Mouse (Mus musculus): ENCODE data around the gene Slc39a1.

Slc39a1 gene

GRCm38 (mm10) chr3:90247960-90248745 is at the start of gene Slc39a1:
TSS of gene Slc39a1 (plus strand) at chr3:90248172.
- peak; percentile 78 for DNase-seq (ENCODE audit: low spot score)

- DNase-seq (ENCODE audit: low spot score): no peak
Measured at GRCm38 (mm10) chr3:90202884-90203283, 45.1 kb upstream of the Slc39a1 start.

- no peak for DNase-seq (ENCODE audit: low spot score)
Measured at GRCm38 (mm10) chr3:90203619-90204018, 44.4 kb upstream of the Slc39a1 start.

GRCm38 (mm10) chr3:90204582-90204981 is 43.4 kb upstream of the Slc39a1 start:
- DNase-seq (ENCODE audit: low spot score): no peak

GRCm38 (mm10) chr3:90208662-90209061 is 39.3 kb upstream of the Slc39a1 start:
- DNase-seq (ENCODE audit: low spot score): no peak

- no peak for DNase-seq (ENCODE audit: low spot score)
Measured at GRCm38 (mm10) chr3:90209908-90210566, 37.9 kb upstream of the Slc39a1 start.

- no peak for DNase-seq (ENCODE audit: low spot score)
Measured at GRCm38 (mm10) chr3:90211475-90212398, 36.2 kb upstream of the Slc39a1 start.

DNA sequence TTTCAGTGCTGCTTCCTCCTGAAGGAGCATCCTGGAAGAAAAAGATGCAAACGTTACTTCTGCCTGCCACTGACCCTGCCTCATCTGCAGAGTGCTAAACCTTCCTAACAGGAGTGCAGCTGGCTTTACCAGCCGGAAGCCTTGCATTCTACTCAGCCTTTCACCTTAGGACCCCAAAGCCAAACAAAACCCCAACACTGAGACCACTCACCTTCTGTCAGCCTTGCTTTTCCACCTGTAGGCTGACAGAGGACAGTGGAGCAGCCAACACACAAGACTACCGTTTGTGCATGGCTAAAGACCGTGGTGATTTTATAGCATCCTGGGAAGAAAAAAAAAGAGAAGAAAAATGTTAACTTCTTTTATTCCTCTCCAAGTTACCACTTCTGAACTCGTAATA is 35.2 kb upstream of the Slc39a1 start:
- DNase-seq (ENCODE audit: low spot score): no peak

GRCm38 (mm10) chr3:90213377-90213866 is 34.5 kb upstream of the Slc39a1 start, which contains the start of the genes Rps27 and Rab13:
TSS of gene Rps27 (minus strand) at chr3:90213651.
TSS of gene Rab13 (plus strand) at chr3:90213695.
- DNase-seq (ENCODE audit: low spot score): peak; percentile 77

GRCm38 (mm10) chr3:90213956-90214684 is 33.9 kb upstream of the Slc39a1 start:
- DNase-seq (ENCODE audit: low spot score): no peak

GRCm38 (mm10) chr3:90215825-90216380 is 32.1 kb upstream of the Slc39a1 start:
- no peak for DNase-seq (ENCODE audit: low spot score)

- no peak for DNase-seq (ENCODE audit: low spot score)
Measured at GRCm38 (mm10) chr3:90220088-90220487, 27.9 kb upstream of the Slc39a1 start.

DNA sequence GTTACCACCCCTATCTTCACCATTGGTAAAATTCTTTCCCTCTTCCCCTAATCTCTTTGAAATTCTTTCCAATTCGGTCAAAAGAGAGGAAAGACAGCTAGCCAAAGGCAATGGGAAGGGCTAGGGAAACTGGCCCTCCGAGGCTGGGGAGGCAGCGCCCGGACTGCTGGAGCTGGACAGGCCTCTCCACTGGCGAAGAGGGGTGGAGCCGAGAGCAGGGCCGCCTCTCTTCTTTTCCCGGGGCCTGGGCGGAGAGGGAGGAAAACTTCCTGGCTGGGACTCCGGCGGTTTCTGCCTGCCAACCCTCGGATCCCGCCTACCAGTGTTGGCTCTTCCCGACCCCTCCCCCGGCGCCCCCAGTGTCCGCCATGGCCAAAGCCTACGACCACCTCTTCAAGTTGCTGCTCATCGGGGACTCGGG is 27.4 kb upstream of the Slc39a1 start:
- peak; percentile 72 for DNase-seq (ENCODE audit: low spot score)

DNA sequence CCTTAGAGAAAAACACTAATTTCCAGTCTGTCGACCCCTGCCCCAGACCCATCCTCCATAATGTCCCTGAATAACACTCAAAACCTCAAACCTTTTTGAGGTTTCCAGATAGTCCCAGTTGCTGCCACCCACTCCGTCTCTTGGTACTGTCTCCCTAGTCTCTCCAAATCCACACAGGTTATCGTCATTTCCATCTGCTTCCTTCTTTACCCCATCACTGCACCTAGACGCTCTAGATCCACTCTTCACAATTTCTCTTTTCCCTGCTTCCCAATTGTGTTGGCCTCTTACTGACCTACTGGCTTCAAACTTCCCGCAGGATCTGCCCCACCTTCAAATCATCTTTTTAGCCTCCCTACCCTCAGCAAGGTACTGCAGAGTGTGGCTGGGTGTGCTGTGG is 26.8 kb upstream of the Slc39a1 start:
- DNase-seq (ENCODE audit: low spot score): no peak

DNA sequence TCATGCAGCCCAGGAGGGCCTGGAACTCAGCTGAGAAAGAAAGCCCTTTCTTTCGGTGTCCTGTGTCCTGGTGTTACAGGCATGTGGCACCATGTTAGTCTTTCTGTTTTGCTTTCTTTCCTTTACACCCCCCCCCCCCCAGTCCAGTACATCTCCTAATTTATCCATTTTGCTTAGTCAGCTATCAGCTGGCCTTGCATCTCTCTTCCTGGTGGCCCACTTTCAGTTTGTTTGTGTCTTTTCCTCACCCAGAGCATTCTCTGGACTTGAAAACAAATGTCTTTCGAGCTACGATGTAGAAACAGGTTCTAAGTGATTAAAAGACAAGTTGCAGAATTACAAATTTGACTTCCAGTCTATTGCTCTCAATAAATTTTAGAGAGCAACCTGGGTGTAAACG is 25.5 kb upstream of the Slc39a1 start:
- DNase-seq (ENCODE audit: low spot score): no peak

GRCm38 (mm10) chr3:90222941-90223340 is 25.0 kb upstream of the Slc39a1 start:
- no peak for DNase-seq (ENCODE audit: low spot score)

- no peak for DNase-seq (ENCODE audit: low spot score)
Measured at GRCm38 (mm10) chr3:90224331-90224730, 23.6 kb upstream of the Slc39a1 start.

DNA sequence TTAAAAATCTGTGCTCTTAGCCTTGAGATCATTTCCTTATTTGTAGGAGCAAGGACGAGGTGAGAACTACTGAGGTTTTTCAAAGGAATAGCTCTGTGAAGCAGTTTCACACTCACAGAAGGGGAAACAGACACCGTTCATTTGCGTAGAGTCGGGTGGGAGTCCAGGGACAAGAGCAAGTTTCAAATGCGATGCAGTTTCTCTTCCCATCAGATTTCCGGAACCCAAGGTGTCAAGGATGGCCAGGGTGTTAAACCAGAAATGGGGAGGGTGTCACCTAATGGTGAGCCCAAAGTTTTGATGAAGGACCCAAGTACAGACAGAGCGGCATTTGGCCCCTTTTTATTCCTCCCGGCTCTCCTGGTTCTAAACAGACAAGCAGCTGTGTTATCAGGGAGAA is 16.9 kb upstream of the Slc39a1 start:
- DNase-seq (ENCODE audit: low spot score): no peak

DNA sequence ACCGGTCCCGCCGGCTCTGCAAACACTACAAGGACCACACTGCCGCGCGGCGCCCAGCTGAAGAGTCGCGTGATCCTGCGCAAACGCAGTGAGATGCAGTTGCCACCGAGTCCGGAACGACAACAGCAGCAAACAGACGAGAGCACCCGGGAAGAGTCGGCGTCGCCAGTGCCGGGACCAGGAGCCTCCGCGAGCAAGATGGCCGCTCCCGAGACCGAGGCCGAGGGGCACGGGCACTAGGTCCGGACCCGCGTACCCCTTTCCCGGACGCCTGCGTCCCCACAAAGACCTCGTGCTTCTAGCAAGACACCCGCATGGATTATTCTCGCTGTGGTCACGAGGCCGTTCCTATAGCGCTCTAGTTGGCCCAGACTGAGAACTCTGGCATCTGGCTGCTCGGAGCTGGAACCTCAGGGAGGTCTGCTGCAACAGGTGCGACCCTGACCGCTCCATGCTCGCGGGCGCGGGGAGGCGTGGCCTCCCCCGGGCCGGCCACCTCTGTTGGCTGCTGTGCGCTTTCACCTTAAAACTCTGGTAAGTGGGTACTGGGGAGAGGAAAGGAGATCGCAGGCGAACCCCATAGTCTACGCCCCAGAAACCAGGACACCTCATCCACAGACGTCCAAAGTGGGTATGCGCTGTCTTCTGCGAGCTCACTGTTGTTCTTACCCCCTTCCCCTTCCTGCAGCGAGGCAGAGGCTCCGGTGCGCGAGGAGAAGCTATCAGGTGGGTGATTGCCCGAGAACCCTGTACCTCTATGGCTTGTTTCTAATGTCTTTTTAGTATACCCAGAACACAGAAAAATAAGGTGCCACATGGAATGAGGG is 16.3 kb upstream of the Slc39a1 start, which contains the start of gene Jtb:
Gene Jtb (plus strand): TSS at position 91 of the 827 bp plus-strand sequence.
- DNase-seq (ENCODE audit: low spot score): peak; percentile 73

DNA sequence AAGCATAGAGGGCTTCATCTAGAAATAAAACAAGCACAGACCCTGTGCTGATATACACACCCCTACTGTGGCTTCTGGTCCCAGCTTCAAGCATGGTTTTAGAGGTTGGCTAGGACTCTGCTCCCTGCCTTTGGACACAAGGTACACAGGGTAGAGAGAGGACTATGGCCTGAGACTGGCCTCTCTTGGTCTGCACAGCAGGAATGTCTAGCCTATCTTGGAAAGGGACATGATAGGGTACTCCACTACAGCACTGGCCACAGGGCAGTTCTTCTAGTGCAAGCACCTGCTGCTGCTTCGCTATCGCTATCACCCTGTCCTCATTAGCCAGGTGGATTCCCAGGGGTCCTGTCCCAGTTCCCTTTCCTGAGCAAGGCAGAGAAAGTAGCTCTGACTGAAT is 6.7 kb upstream of the Slc39a1 start:
- DNase-seq (ENCODE audit: low spot score): no peak
